Mouse (Mus musculus): ENCODE measurements around the gene Rsad2.

The Rsad2 gene

DNA sequence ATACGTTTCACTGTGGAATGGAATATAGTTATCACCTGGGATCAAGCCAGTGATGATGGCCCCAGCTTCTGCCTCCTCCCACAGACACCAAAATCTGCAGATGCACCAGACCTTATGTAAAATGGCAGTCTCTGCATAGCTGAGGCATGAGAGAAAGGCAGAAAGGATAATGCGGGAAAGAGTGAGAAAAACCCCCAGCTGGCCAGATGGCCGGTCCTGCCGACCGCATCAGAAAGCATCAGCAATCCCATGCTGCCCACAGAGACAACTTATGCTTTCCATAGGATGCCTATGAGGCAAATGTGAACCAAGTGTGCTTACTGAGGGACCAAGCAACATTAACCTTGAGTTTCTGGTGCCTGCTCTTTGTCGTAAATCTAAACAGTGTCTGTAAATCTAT lies 56.9 kb downstream of the Rsad2 start:
- DNase-seq, result no peak

DNA sequence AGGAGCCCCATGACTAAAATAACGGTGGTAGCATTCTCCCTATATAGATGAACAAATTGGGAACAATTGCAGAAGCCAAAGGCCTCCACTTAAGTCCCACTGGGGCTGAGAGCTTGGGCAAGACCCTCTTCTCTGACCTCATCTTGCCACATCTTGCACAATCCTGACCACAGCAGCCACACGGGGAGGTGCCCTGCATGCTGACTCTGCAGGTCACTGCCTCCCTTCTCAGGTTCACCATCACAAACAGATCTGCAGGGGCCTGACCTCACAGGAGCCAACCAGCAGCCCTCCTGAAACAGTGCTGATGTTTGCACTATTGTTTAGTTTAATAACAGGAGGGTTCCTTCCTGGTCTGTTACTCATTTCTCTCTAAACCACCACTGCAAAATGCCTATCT lies 57.7 kb downstream of the Rsad2 start:
- DNase-seq, result no peak

DNA sequence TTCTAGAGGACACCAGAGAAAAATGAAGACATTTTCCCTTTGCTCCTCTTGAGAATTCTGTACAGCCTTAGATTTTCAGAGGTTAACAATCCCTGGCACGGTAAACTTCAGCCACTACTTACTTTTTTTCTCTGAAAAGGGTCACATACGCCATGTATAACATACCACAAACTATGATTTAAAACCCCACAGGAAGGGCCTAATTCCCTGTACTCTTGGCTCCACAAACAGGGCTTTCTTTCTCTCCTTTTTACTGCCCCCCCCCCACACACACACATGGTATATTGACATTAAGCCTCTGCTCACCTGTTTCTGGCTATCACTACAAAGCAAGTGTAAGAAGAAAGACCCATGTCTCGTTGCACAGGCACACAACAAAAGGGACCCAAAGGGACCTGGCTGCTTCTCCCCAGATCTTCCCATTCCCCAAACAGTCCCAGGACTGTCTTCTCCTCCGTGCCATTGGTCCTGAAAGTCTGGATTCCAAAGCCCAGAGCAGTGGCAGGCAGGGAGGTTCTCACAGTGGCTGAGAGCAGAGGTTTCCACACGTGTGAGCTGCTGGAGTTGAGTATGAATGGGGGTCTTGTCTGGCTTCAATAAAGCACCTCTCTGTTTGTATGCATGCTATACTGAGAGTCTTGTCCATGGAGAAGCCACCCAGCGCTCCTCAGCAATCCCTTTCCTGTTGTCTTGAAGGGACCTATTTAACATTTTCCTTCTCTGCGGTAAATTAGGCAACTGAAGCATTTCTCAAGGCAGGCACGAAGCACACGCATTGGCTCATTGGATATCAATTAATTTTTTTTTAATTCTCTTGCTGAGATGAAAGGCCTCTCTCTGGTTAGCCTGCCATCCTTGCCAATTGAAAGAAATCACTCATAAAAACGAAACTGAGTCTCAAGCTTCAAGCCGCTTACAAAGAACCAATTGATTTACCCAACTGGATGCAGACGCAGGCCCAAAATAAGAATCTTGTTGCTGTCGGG lies 61.5 kb downstream of the Rsad2 start:
- no peak for DNase-seq

DNA sequence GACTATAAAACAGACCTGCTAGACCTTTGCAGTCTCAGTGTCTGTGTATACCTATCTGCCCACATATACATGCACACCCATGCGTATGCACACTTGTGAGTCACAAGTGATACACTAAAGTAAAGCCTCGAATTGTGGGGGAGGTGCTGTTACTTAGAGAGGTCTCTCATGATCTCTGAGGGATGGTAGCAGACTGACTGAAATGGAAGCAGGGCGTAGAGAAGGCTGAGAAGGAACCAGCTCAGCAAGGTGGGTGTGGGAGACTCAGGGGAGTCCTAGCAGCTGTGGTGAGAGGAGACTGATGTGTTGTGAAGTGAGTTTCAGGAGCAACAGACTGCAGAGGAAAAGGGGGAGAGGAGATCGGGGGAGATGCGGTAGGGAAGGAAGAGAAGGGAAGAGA lies 63.0 kb downstream of the Rsad2 start:
- no peak for DNase-seq

All from kidney, postnatal 14 days (tissue).